8 mouse cellular contexts compared by ENCODE assay signal in the genomic region with DNA sequence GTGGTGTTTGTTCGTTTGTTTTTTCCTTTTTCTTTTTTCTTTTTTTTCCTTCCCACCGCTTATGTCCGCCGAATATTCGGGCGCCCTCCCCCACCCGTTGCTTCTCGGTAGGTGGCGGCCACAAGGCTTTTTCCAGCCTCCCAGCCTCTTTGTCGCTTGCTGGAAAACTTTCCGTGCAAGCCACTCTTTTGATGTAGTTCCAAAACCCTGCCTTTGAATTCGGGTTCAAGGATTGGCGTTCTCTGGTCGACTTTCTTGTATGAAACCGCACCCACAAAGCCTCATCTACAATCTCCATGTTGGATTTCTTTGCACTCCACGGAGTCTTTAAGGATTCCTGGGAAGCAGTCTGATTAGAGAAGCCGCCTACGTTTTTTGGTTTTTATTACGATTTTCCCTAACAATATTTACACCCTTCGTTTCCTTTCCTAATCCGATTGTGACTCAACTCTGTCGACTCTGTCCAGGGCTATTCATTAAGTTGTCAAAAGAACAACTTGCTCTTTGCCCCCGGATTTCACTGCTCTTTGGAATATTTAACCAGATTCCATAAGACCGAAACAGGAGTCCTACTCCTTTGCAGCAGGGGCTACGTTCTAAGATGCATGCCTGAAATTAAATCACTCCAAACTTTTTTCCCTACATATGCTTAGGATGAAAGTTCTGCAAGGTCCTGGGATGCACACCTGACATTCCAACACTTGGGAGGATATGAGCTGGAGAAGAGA. TPM values are rescaled to one million over a fixed set of nuclear protein-coding genes. Genes with fewer than 3 reads are reported as not detected.
DNase-seq lines count a peak whose midpoint lies in the region; ATAC-seq and TF ChIP-seq lines count a peak whose summit lies in the region.

No protein-coding gene starts in this region.

- H3K4me2 ChIP-seq in midbrain, embryonic 12.5 days (replicated peaks), result peak overlapping the region; percentile 61

- H3K9me3 ChIP-seq in limb, embryonic 10.5 days (replicated peaks), result no peaks in the 10 kb centered on the region
- H3K9me3 ChIP-seq in midbrain, embryonic 12.5 days, result no peaks in the 10 kb centered on the region

- no peaks in the 10 kb centered on the region for H3K36me3 ChIP-seq in spleen, adult 2 months (ENCODE audit: control insufficient read depth, insufficient read depth, low read length)
- H3K36me3 ChIP-seq in heart, adult 2 months (ENCODE audit: control insufficient read depth, insufficient read depth, low read length), result peaks cover 2% of the 10 kb centered on the region
- peaks cover 15% of the 10 kb centered on the region for H3K36me3 ChIP-seq in limb, embryonic 10.5 days
- H3K36me3 ChIP-seq in midbrain, embryonic 12.5 days, result peaks cover 8% of the 10 kb centered on the region
- H3K36me3 ChIP-seq in testis, adult 2 months (ENCODE audit: control insufficient read depth, insufficient read depth, low read length), result no peaks in the 10 kb centered on the region

- WGBS in spleen, adult 2 months, result 16% methylated on average over 25 of the region's 25 CpGs
- WGBS in heart, adult 2 months, result 3% methylated on average over 25 of the region's 25 CpGs
- 4% methylated on average over 25 of the region's 25 CpGs for WGBS in limb, embryonic 10.5 days
- WGBS in midbrain, embryonic 12.5 days, result under 1% methylated on average over 25 of the region's 25 CpGs

- H3K79me2 ChIP-seq in heart, adult 2 months (replicated peaks; ENCODE audit: control insufficient read depth, insufficient read depth, low read length), result no peaks in the 10 kb centered on the region

- no peaks in the 10 kb centered on the region for H3K27me3 ChIP-seq in spleen, adult 2 months (ENCODE audit: control insufficient read depth, insufficient read depth, low read length)
- no peaks in the 10 kb centered on the region for H3K27me3 ChIP-seq in heart, adult 2 months (ENCODE audit: control insufficient read depth, insufficient read depth, low read length)
- H3K27me3 ChIP-seq in limb, embryonic 10.5 days (ENCODE audit: low read depth, poor library complexity, severe bottlenecking), result no peaks in the 10 kb centered on the region
- H3K27me3 ChIP-seq in midbrain, embryonic 12.5 days, result no peaks in the 10 kb centered on the region
- H3K27me3 ChIP-seq in testis, adult 2 months (ENCODE audit: control insufficient read depth, insufficient read depth, low read length), result no peaks in the 10 kb centered on the region

- peak overlapping the region; percentile 60 for H3K9ac ChIP-seq in heart, adult 2 months (ENCODE audit: low read depth, low read length)
- H3K9ac ChIP-seq in midbrain, embryonic 12.5 days (replicated peaks), result peak overlapping the region; percentile 51

- no peak for TF ChIP-seq POLR2A in spleen, adult 2 months (IDR thresholded peaks at IDR 0.05; ENCODE audit: low read depth, low read length)
- no peak; the same call in 1 of the 2 replicates for TF ChIP-seq POLR2A in heart, adult 2 months (IDR thresholded peaks at IDR 0.05; ENCODE audit: insufficient read depth, low read depth, low read length)
- TF ChIP-seq POLR2A in testis, adult 2 months (IDR thresholded peaks at IDR 0.05; ENCODE audit: control insufficient read depth, low read depth, low read length), result no peak

- H3K4me1 ChIP-seq in spleen, adult 2 months (ENCODE audit: control insufficient read depth, insufficient read depth, insufficient read length), result peaks cover 4% of the 10 kb centered on the region
- H3K4me1 ChIP-seq in heart, adult 2 months (ENCODE audit: control insufficient read depth, insufficient read depth, low read length), result peaks cover 5% of the 10 kb centered on the region
- H3K4me1 ChIP-seq in limb, embryonic 10.5 days, result peaks cover 32% of the 10 kb centered on the region
- peaks cover 26% of the 10 kb centered on the region for H3K4me1 ChIP-seq in midbrain, embryonic 12.5 days
- H3K4me1 ChIP-seq in testis, adult 2 months (ENCODE audit: control insufficient read depth, insufficient read depth, low read length), result peaks cover 12% of the 10 kb centered on the region

- ATAC-seq in midbrain, embryonic 12.5 days (ENCODE audit: low FRiP score, low read depth), result no peak

- H3K4me3 ChIP-seq in spleen, adult 2 months (ENCODE audit: extremely low read depth, insufficient read depth, insufficient read length), result peak overlapping the region; percentile 38
- H3K4me3 ChIP-seq in heart, adult 2 months, result peak overlapping the region; percentile 62
- peak overlapping the region; percentile 93 for H3K4me3 ChIP-seq in limb, embryonic 10.5 days
- peak overlapping the region; percentile 47 for H3K4me3 ChIP-seq in midbrain, embryonic 12.5 days
- H3K4me3 ChIP-seq in testis, adult 2 months (ENCODE audit: control insufficient read depth, low read depth, low read length), result peak overlapping the region; percentile 27; the same call in 1 of the 2 replicates

- no peak for TF ChIP-seq CTCF in spleen, adult 2 months (IDR thresholded peaks at IDR 0.05; ENCODE audit: extremely low read depth, insufficient read depth, insufficient read length, insufficient replicate concordance)
- TF ChIP-seq CTCF in heart, adult 2 months (IDR thresholded peaks at IDR 0.05), result peak; percentile 47
- no peak for TF ChIP-seq CTCF in testis, adult 2 months (IDR thresholded peaks at IDR 0.05; ENCODE audit: control insufficient read depth, insufficient read depth, insufficient replicate concordance, low read depth, low read length)

- no peak overlapping the region for H3K27ac ChIP-seq in spleen, adult 2 months (ENCODE audit: insufficient read depth, low read length)
- H3K27ac ChIP-seq in heart, adult 2 months, result peak overlapping the region; percentile 97
- peak overlapping the region; percentile 100 for H3K27ac ChIP-seq in limb, embryonic 10.5 days
- H3K27ac ChIP-seq in midbrain, embryonic 12.5 days (replicated peaks), result peak overlapping the region; percentile 100
- H3K27ac ChIP-seq in testis, adult 2 months (ENCODE audit: control insufficient read depth, insufficient read depth, low read depth, low read length), result peak overlapping the region; percentile 97

- 0 out of 2 replicates have a peak, but pooled peaks have one; percentile 37 for TF ChIP-seq EP300 in heart, adult 2 months (IDR thresholded peaks at IDR 0.05; ENCODE audit: insufficient read depth, low read depth, low read length)

- intact Hi-C loops in heart, adult 2 months (cut with DNase I), result no loop called here

- DNase-seq in spleen, adult 2 months (ENCODE audit: low read depth in 1 of 2, low spot score in 2 of 2), result no peak
- no peak for DNase-seq in spleen, postnatal 4 days (ENCODE audit: low spot score in 2 of 2)
- DNase-seq in embryo, embryonic 9.5 days (ENCODE audit: extremely low spot score), result peak; percentile 68
- peak; percentile 62 to 64 for DNase-seq in heart, adult 2 months
- DNase-seq in kidney, adult 11 months, result peak; percentile 58
- DNase-seq in limb, embryonic 10.5 days (ENCODE audit: low spot score), result peak; percentile 69

RNA-seq across cellular contexts. Expression of gene Gtf2i, which starts 1.2 kb away (rescaled TPM):
- 44.7 and 48.2 TPM in 2 replicates for polyA plus RNA-seq in spleen, adult 2 months (2012; rRNA removed)
- total RNA-seq in heart, adult 2 months (2021), result 100 to 1,000 TPM; 187 to 210 TPM
- 67.8 and 87.4 TPM in 2 replicates for polyA plus RNA-seq in heart, adult 2 months (2012; rRNA removed)
- 180 and 204 TPM in 2 replicates for polyA plus RNA-seq in limb, embryonic 10.5 days (2016; fragmentation: Nextera tagmentation; extraction: Ambion mirVana)
- polyA plus RNA-seq in midbrain, embryonic 12.5 days (2016; fragmentation: Nextera tagmentation; extraction: Ambion mirVana), result 220 and 243 TPM in 2 replicates
- 79.9 and 84.4 TPM in 2 replicates for polyA plus RNA-seq in testis, adult 2 months (2012; rRNA removed)

Comparison
In these comparisons a context has a peak if more than half of its experiments do, and no peak if none do; other contexts are left out.
1. DNase-seq: peak in embryo, embryonic 9.5 days (single experiment), heart, adult 2 months (2 of 2), kidney, adult 11 months (single experiment) and limb, embryonic 10.5 days (single experiment); none in spleen, adult 2 months (0 of 2) and spleen, postnatal 4 days (0 of 2).
2. H3K4me3 ChIP-seq: peak in every context shown above with its lines; median percentile 93 in limb, embryonic 10.5 days; 62 in heart, adult 2 months; 47 in midbrain, embryonic 12.5 days; 38 in spleen, adult 2 months; 27 in testis, adult 2 months.